Mouse (Mus musculus) small intestine, adult 2 months (tissue): Measurements from ENCODE around the gene Asic4.

ENCODE experiments used
- CTCF ChIP-seq: fragments of 200-500 bp; IDR thresholded peaks from 2 replicates; pipeline ENCODE4 v1.5.1; 2012; ENCODE audit warnings: low read depth, mild to moderate bottlenecking, control low read depth, inconsistent platforms, low read length, moderate library complexity, mixed read lengths; ENCODE audit not compliant: insufficient replicate concordance, insufficient read length; ENCODE audit errors: extremely low read depth
- POLR2A ChIP-seq: fragments of 200-500 bp; IDR thresholded peaks from 2 replicates; pipeline ENCODE4 v1.6.1; 2012; ENCODE audit warnings: low read depth, mild to moderate bottlenecking, control low read depth, inconsistent platforms, low read length, moderate library complexity

DNA sequence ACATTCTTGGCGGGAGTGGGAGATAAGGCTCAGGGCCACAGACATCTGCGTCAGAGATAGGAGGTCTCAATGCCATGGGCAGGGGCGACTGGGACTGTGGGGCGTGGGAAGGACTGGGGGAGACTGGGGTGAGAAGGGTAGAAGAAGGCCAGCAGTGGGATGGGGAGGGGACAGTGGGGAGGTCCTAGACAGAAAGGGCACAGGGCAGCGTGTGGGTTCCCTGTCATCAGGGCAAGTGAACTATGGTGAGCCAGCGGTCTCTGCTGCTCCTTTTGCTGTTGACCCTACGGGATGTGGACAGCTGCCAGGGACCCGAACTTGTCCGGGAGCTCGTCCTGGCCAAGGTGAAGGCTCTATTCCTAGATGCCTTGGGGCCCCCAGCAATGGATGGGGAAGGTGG lies 56.8 kb downstream of the Asic4 start, which contains the start of gene Inha:
- TF ChIP-seq CTCF (no peak), POLR2A (no peak)
